Mouse (Mus musculus) stomach, embryonic 15.5 days (tissue): ENCODE data around the gene Rbm15. TPM values are rescaled to one million over a fixed set of nuclear protein-coding genes. Genes with fewer than 3 reads are reported as not detected.

ENCODE experiments used
- polyA plus RNA-seq: library from polyadenylated mRNA; unstranded; fragments of >200 nt; fragmentation: Nextera tagmentation; extraction: Ambion mirVana; gene quantifications from 2 replicates; pipeline ENCODE4 v1.2.1, GENCODE M21; 2015

Gene Rbm15
- polyA plus RNA-seq, 1 experiment from 2014 or later: 13.9 TPM

Other genes with a start within 250 kb of the Rbm15 start
- 0.09 and 0.14 TPM in 2 replicates for gene Kcna2, start 232.5 kb downstream of the Rbm15 start, polyA plus RNA-seq
- gene Kcna10, start 150.6 kb downstream of the Rbm15 start, polyA plus RNA-seq: not detected in 2 replicates
- gene Cym, start 111.9 kb downstream of the Rbm15 start, polyA plus RNA-seq: 3,013 and 3,281 TPM in 2 replicates
- 0.64 and 2.1 TPM in 2 replicates for gene A630076J17Rik, start 103.1 kb downstream of the Rbm15 start, polyA plus RNA-seq
- gene Prok1, start 94.0 kb downstream of the Rbm15 start, polyA plus RNA-seq: 0.13 and 0.14 TPM in 2 replicates
- 191 and 192 TPM in 2 replicates for gene Lamtor5, start 54.8 kb downstream of the Rbm15 start, polyA plus RNA-seq
- 2.6 and 2.9 TPM in 2 replicates for gene Slc16a4, start 42.4 kb downstream of the Rbm15 start, polyA plus RNA-seq
- 0.10 TPM in 1 of 2 replicates, not detected in the other for gene Kcnc4, start 125.9 kb upstream of the Rbm15 start, polyA plus RNA-seq
- 2.8 and 4.0 TPM in 2 replicates for gene Slc6a17, start 184.3 kb upstream of the Rbm15 start, polyA plus RNA-seq
- gene Ubl4b, start 221.4 kb upstream of the Rbm15 start, polyA plus RNA-seq: not detected in 2 replicates